Mouse (Mus musculus): Measurements from ENCODE around the gene Ap4b1.
"Not testable (repeated sequence)": the region's sequence is repeated elsewhere in the genome, so short reads cannot be mapped to it uniquely, and the experiment has no call there.

Ap4b1 gene

DNA sequence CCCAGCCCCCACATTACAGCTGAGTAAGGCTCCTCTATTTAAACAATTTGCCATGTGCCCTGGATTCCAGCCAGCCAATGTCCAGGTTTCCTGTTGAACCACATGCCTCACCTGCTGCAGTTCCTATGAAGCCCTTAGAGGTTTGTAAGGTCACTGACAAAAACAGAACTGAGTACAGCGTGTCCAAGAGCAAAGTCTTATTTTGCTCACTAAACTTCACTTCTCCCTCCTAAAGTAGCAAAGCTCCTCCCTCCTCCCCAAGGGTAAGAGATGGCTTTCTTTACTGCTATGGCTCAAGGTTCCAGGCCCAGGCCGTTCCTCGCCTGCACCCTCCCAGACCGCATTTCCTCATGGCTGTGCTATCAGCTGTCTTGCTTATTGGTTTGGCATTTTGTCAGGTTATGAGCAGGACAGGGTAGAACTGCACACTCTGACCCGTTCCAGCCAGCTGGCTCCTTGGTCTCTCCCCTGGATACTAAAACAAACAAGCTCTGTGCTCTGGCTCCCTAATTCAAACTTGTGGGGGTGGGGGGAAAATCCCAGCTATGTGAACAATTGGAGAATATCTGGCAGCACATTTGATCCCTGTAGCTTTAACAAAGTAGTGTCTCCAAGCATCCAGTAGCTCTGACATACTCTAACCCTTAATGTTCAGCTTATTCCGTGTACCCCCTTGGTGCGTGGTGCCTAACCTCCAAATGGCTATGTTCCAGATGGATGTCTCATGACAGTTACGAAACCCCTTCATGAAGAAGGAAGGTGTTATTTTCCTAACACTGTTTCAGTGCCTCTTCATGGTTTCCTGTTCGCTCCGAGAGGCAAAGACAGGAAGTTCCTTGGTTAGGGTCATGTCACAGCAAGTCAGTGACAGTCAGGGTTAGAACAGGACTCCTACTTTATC is 7.4 kb upstream of the Ap4b1 start:
- peak; percentile 86 for DNase-seq

DNA sequence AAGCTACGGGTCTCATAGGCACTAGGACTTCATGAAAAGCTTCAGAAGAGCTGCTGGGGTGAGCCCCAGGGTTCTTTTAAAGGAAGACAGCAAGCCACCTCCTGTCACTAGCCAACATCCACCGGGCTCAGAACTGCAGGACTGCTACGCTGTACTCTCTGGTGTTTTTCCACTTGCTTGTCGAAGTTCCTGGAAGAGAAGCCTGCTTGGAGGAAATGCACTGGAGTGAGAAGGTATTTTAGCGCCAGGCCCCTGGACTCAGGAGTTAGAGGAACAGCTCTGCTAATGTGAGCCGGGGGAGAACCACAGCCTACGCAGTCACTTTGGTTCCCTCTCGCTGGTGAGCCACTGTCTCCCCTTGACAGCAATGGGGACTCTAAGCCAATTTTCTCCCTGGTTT is 6.5 kb upstream of the Ap4b1 start:
- DNase-seq, result no peak

DNA sequence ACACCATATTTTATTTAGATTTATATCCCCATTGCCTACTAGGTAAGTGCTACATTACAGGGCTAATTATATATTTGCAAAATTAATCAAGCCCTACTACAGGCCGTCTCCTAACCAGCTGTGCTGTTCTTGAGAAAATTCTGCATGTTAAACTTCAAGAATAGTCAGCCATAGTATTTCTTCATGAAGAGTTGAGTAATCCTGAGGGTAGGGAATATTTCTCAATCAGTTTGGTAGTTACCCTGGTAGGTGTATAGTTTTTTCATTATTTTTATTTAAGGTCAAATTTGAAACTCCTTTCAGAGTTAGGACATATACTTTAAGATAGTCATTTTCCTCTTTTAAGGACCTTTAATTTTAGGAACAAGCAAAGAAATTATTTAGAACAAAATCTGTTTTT is 3.6 kb upstream of the Ap4b1 start:
- no peak for DNase-seq

DNA sequence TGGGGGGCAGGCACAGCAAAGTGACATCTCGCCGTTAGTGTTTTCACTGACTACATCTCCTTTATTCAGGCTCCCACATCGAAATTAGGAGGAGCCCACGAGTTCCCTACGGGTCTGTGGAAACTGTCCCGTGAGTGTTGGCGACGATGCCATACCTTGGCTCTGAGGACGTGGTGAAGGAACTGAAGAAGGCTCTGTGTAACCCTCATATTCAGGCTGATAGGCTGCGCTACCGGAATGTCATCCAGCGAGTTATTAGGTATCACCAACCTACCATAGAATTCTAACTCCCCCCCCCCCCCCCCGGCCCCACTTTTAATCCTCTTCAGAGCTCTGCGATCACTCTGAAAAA is 455 bp downstream of the Ap4b1 start:
- no peak for DNase-seq

DNA sequence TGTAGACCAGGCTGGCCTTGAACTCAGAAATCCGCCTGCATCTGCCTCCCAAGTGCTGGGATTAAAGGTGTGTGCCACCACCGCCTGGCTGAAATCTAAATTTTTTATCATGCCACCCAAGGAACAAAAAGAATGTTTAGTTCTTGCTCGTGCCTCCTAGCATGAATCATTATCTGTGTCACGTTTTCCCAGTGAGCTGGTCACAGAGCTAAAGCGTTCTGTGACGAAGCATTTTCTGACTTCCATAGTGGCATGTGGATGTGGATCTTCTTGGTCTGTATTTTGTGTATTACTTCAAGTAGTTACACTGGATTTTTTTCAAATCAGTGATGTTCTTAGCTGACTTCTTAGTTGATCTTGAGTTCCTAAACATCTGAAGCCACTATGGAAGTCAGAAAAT is 1.6 kb downstream of the Ap4b1 start:
- no peak for DNase-seq

DNA sequence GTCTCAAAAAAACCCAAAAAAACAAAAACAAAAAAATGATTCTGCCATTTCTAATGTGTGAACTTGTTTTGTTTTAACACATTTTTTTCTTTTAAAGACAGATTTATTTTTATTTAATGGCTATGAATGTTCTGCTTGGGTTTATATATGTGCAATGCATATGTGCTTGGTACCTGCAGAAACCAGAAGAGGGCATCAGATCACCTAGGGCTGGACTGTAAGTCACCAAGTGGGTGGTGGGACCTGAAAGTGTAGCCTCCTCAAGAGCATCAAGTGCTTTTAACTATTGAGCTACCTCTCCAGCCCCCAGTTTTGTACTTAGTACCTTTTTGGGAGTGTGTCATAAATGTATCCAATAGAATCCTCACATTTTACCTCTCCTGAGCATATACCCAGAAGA is 18.2 kb downstream of the Ap4b1 start:
- DNase-seq, result no peak

DNA sequence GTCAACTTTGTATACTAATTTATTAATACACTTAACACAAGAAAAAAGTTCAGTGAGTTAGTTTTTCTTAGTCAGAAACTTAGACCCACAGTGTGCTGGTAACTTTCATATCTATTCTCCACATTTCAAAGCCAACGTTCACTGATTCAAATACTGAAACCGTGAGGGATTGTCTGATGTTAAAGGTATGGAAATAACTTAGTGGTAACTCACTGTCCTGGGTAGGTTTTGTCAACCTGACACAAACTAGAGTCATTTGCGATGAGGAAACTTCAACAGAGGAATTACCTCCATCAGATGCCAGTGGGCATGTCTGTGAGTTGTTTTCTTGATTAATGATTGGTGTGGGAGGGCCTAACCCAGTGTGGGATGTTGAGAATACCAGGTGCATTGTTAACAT is 19.7 kb downstream of the Ap4b1 start:
- DNase-seq, result no peak

DNA sequence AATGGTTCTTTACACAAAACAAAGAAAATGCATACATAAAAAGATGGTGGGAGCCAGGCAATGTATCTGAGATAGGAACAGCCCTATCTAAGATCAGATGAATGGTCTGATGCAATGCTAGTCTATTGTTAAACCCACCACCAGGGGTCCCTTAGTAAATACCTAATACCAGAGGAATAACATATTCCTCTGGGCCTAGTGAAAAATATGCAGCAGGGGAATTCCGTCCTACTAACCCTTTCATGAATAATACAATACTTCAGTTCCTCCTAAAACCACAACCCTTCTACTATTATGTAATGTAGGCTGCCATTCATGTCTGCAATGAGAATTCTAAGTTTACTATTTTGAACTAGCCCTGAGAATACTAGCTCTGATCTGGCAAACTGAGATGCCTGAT is 21.4 kb downstream of the Ap4b1 start:
- DNase-seq, result not testable (repeated sequence)

DNA sequence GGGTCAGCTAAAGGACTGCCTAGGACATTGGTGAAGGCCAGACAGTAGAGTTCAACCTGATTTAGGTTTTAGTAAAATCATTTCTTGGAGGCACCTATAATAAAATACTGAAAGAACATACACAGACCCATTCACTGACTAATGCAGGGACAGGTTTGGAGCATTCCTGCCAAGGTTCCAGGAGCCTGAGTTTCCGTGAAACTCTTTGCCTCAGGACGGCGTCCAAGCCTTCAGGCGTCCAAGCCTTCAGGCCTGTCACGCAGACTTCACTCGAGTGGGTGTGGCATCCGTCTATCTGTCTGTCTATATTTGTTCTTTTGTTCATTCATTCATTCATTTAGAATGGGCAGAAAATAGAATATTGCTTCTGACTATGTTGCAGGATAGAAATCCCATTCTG is 21.8 kb downstream of the Ap4b1 start:
- DNase-seq, result peak; percentile 51

DNA sequence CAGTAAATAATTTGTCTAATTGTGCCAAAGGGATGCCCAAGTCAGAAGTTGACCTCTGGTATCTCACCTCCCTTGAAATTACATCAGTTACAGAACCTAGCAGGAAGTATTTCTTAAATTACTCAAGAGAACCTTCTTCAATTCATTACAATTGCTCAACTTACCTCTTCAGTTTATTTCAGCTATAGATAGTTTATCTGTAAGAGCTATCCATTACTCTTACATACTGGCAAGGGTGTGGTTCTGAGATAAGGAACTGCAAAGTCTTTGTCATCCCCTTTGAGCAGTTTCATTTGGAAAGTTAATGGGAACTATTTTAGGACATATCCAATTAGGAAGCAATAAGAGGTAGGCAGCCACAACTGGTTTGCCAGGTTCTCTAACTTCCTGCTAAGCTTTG is 23.1 kb downstream of the Ap4b1 start, which contains the start of gene Bcl2l15:
TSS of gene Bcl2l15 (plus strand) at position 176 of the 400 bp plus-strand sequence.
- no peak for DNase-seq

DNA sequence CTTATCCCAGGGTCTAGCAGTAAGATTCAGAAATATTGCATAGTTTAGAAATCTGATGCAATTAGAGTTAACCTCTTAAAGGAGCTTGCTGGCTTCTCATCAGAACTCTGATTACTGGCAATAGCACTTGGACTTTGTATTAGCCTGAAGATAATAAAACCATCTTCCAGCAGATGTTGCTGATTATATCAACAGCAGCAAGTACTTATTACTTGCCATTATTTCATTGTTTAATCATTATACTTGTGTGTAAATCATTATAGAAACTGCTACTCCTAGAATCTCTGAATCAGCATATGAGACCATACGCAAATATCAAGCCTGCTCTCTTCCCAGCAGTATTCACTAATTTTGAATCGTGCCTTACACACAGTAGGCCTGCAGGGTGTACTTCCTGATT is 24.7 kb downstream of the Ap4b1 start:
- no peak for DNase-seq

DNA sequence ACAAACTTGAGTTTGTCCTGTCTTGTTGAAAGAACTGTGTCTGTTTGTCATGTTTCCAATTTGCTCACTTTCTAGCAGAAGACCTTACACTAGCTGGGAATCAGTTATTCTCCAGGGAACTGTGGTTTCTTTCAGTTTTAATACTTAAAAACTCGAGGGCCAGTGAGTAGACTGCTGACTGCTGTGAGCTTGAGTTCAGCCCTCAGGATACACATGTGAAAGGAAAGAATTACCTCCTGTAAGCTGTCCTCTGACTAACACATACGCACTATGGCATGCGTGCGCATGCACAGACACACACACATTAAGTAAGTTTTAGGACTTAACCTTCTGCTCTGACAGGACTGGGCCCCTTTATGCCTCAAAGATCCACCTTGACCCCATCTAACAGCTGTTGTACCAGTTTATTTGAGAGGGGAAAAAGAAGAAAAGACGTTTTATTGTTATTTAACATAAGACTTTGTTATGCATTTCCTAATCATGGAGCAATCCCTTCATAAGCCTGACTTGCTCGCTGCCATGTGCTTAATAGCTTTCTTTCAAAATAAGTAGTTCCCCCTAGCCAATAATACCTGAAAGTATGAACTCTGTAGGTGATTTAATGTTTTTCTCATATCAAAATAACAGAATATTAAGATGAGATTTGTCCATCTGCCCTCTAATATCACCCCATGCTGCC is 26.1 kb downstream of the Ap4b1 start:
- DNase-seq, result no peak

DNA sequence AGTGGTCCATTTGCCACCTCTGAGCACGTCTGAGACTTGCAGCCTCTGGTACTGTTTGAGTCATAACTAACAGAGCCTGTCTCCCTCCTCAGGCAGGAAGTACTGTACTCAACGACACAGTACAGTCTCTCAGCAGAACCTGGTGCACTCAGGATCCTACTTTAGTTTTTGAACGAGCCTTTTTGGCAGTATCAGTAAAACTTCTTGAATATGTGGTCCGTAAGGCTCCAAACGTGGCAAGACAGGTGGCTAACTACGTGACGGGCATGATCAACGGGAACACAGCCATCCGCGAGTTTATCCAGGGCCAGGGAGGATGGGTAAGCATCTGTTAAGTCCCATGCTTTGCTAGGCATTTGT is 26.6 kb downstream of the Ap4b1 start:
- peak; percentile 80 for DNase-seq

DNA sequence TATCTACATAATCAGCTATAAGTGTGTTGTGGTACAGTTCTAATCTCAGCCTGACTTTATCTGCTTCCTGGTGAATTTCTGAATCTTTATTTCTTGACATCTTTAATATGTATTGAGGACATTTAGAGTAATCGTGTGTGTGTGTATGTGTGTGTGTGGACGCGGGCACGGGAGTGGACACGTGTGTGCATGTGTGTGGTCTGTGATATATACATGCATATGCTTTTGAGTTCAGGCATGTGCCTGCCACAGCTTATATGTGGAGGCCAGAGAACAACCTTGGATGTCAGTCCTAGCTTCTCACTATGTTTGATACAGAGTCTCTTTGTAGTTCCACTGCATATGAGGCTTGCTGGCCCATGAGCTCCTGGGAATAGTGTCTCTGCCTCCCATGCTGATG is 27.1 kb downstream of the Ap4b1 start:
- no peak for DNase-seq

DNA sequence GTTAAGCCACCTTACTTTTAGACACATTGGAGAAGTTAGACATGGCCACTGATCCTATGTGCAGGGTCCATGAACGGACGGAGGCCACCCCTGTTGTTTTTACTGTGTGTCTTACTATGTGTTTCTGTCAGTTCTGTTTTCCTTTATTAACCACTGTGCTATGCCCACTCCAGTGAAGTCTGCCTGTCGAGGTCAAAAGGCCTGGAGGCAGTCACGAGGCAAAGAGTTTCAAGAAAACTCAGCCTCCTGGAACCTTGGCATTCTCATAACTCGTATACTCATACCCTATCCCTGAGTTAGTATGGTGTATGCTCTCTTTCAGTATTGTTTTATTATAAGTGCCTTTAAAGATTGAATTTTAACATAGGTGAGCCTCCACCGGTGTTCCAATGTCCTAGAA is 30.4 kb downstream of the Ap4b1 start:
- no peak for DNase-seq

DNA sequence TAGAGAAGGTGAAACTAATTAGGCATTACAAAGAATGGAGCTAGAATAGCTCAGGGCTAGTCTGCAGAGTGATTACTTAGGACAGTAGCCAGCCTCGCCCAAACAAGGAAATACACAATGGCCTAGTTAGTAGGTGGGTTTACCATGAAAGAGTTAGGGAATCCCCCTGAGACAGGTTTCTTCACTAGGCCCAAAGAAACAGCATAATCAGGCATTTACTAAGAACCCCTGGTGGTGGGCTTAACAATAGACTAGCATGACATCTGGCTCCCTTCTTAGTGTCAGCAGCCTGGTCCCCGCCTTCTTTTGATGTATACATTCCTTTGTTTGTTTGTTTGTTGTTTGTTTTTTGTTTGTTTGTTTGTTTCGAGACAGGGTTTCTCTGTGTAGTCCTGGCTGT is 30.9 kb downstream of the Ap4b1 start:
- not testable (repeated sequence) for DNase-seq

DNA sequence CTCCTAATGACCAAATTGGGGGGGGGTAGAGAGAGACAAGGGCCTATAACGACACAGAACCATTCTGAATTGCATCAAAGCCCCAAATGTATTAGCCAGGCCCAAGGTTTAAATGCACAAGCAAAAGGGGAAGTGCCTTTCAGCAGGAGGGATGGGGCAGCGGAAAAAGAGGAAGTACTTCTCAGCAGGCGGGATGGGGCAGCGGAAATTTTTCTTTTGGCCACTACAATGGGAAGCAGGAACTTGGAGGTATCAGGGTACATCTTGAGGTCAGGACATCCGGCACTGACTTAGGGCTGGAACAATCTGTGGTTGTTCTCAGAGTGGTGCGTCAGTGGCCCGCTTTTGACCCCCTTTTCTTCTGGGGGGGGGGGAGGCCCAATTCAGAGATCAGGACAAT is 31.6 kb downstream of the Ap4b1 start:
- not testable (repeated sequence) for DNase-seq

DNA sequence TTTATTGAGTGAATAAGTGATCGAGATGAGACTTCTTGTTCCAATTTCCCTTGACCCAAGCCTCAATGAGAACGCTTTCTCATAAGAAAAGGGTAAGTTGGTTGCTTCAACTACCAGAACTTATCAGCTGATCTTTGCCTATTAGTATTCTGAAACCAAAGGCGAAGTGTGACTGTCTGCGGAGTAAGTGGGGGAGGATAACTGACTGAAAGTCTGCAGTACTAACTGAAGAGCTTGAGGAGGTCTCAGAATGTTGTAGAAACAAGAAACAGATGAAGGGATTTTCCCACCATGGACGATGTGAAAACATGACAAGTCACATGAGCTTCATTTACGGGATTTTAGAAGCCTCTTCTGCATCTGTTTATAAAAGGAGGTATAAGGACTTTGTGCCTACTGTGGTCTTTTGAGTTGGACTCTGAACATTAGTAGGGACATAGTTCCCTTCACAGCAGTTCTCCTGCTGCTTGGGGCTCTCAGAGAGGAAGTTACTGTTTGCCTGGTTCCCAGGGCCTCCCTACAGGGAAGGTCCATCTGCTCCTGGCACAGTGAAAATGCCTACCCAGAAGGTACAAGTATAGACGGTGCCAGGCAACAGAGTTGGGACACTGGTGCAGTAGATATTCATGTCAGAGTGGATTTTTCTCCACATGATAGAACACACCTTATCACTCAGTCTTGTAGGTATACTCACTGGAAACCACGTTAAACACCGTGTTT is 41.5 kb downstream of the Ap4b1 start:
- DNase-seq, result peak; percentile 96

DNA sequence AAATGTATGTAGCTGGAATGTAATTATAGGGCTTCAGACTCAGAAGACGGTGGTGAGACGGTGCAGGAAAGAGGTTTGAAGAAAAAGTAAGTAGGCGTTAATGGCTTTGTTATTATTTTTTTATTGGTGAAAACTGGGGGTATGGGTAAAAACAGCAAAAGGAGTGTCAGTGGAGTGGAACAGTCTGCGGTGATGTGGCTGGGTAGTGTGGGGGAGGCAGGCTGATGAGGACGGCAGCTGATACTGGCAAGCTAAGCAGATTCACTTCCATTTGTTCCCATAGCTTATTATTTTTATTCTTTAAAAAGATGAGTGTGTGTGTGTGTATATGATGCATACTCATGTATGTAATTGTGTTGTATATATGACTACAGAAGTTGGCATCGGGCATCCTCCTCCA is 42.2 kb downstream of the Ap4b1 start:
- peak; percentile 69 for DNase-seq

DNA sequence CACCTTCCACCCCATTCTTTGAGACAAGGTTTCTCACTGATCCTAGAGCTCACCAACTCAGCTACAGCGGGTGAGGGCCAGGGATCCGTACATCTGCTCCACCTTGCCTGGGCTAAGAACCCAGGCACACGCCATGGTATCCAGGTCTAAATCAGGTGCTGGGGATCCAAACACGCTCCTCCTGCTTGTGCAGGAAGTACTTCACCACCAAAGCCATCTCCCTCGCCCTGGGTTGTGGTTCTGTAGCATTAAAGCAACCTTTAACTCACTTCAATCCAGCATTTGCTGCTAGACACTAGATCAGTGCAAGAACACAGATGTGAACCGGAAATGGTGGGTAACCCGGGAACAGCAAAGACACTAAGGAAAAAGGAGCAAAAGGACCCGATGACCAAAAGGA is 42.6 kb downstream of the Ap4b1 start:
- DNase-seq, result peak; percentile 72

DNA sequence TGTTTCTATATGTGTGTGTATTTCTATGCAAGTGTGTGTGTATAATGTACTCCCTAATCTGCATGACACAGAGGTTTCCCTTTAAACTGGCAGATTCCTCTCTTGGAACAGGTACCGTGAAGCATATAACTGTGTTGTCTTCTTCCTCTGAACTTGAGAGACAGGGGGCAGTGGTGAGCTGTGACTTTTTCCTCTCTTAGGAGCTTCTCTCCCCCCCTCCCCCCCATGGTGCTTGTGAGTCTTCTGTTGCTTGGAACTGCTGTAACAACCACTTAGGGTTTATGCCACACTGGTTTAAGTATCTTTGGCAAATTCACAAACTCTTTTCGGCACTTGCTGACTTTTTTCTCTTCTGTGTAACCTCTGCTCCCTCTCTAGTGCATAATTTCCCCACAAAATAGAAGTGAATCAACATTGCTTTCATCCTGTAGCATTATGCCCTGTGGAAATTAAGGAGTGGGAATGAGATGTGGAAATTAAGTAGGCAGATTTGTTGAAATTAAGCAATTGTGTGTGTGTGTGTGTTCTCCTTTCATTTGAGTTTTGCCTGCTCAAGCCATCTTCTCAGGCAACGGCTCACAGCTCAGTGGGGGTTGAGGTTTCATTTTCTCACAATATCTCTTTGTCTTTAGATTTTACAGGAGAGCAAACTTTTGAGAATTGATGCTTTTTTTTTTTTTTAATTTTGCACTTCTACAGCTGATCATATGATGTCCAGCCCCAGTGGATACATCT is 43.4 kb downstream of the Ap4b1 start:
- DNase-seq, result peak; percentile 95

DNA sequence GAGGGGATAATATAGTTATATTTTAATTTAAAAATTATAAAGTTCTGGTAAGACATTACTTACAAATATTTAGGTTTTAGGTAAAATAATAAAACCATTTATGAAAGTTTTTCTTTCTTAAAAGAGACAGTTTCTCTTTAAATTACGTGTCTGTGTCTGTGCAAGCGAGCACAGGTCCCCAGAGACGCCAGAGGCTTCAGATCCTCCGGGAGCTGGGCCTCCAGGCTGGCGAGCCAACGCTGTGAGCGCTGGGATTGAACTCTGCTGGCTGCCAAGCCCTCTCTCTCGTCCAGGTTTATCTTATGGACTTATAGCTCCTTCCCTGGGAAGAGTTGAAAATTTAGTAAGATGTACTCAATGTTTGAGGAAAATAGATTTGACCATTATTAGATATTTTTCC is 44.5 kb downstream of the Ap4b1 start:
- DNase-seq, result no peak
